8 mouse cellular contexts compared by ENCODE assay signal in genomic region chr12:112976371-112977073, GRCm38 (mm10). TPM values are rescaled to one million over a fixed set of nuclear protein-coding genes. Genes with fewer than 3 reads are reported as not detected.
A peak's percentile ranks its signal among the peaks of the same experiment; 100 is the strongest.
DNase-seq lines count a peak whose midpoint lies in the region; ATAC-seq and TF ChIP-seq lines count a peak whose summit lies in the region.

Btbd6 (plus strand) TSS chr12:112976482.

- H3K36me3 ChIP-seq in CH12.LX (replicated peaks in 1 of 2; ENCODE audit: control insufficient read depth in 1 of 2, insufficient read depth in 1 of 2, low read length in 1 of 2), result peaks cover 59 to 83% of the 10 kb centered on the region in 2 experiments
- peaks cover 69% of the 10 kb centered on the region for H3K36me3 ChIP-seq in forebrain, embryonic 13.5 days (ENCODE audit: poor library complexity, severe bottlenecking)
- H3K36me3 ChIP-seq in heart, postnatal 0 days (replicated peaks; ENCODE audit: control insufficient read depth, insufficient read depth, low read length), result peaks cover 70% of the 10 kb centered on the region
- H3K36me3 ChIP-seq in liver, embryonic 16.5 days (ENCODE audit: control insufficient read depth, insufficient read depth), result peaks cover 17% of the 10 kb centered on the region
- H3K36me3 ChIP-seq in neural tube, embryonic 13.5 days, result peaks cover 73% of the 10 kb centered on the region

- peak within 1 kb of the TSS; percentile 80 for H3K4me2 ChIP-seq in CH12.LX (ENCODE audit: insufficient read depth, low read depth, poor library complexity, severe bottlenecking)
- H3K4me2 ChIP-seq in forebrain, embryonic 13.5 days, result peak within 1 kb of the TSS; percentile 88
- peak within 1 kb of the TSS; percentile 92 for H3K4me2 ChIP-seq in heart, postnatal 0 days (ENCODE audit: low read depth, low read length)
- peak within 1 kb of the TSS; percentile 80 for H3K4me2 ChIP-seq in liver, embryonic 16.5 days (ENCODE audit: low read depth, low read length)
- H3K4me2 ChIP-seq in neural tube, embryonic 13.5 days, result peak within 1 kb of the TSS; percentile 91

- dilution Hi-C loops in CH12.LX (cut with MboI; ENCODE audit: extremely low pct_ligation_motif_present, extremely low pct_unique_long_range_greater_than_20kb, low sequenced_read_pairs), result no loop called here

- H3K27me3 ChIP-seq in CH12.LX (replicated peaks), result no peaks in the 10 kb centered on the region
- no peaks in the 10 kb centered on the region for H3K27me3 ChIP-seq in forebrain, embryonic 13.5 days
- no peaks in the 10 kb centered on the region for H3K27me3 ChIP-seq in heart, postnatal 0 days (ENCODE audit: control insufficient read depth, insufficient read depth, low read length)
- H3K27me3 ChIP-seq in liver, embryonic 16.5 days (ENCODE audit: control insufficient read depth, insufficient read depth, low read depth, low read length), result no peaks in the 10 kb centered on the region
- H3K27me3 ChIP-seq in neural tube, embryonic 13.5 days, result no peaks in the 10 kb centered on the region

- TF ChIP-seq POLR2A in CH12.LX (IDR thresholded peaks at IDR 0.05; ENCODE audit: low read depth, low read length), result peak; percentile 79

- WGBS in forebrain, embryonic 13.5 days, result 1% methylated on average over 78 of the region's 80 CpGs
- under 1% methylated on average over 66 of the region's 80 CpGs for WGBS in heart, postnatal 0 days
- WGBS in liver, embryonic 16.5 days (ENCODE audit: insufficient replicate concordance), result under 1% methylated on average over 64 of the region's 80 CpGs
- under 1% methylated on average over 80 of the region's 80 CpGs for whole genome bisulfite sequencing in neural tube, embryonic 13.5 days

- H3K4me1 ChIP-seq in CH12.LX (ENCODE audit: control insufficient read depth in 1 of 2, insufficient read depth in 2 of 2), result peaks cover 0 to 16% of the 10 kb centered on the region in 2 experiments; a peak in 3 of 4 replicates
- peaks cover 20% of the 10 kb centered on the region for H3K4me1 ChIP-seq in forebrain, embryonic 13.5 days
- peaks cover 12% of the 10 kb centered on the region for H3K4me1 ChIP-seq in heart, postnatal 0 days (ENCODE audit: control insufficient read depth, insufficient read depth)
- peaks cover 13% of the 10 kb centered on the region for H3K4me1 ChIP-seq in liver, embryonic 16.5 days (ENCODE audit: control insufficient read depth, low read depth, low read length)
- peaks cover 30% of the 10 kb centered on the region for H3K4me1 ChIP-seq in neural tube, embryonic 13.5 days (replicated peaks)

- peak within 1 kb of the TSS; percentile 59 to 78 (median 68) for H3K4me3 ChIP-seq in CH12.LX (replicated peaks in 1 of 3; ENCODE audit: low read depth in 2 of 3, low read length in 2 of 3, poor library complexity in 1 of 3)
- H3K4me3 ChIP-seq in forebrain, embryonic 13.5 days, result peak within 1 kb of the TSS; percentile 67
- H3K4me3 ChIP-seq in heart, postnatal 0 days (ENCODE audit: low read depth, low read length), result peak within 1 kb of the TSS; percentile 66
- H3K4me3 ChIP-seq in liver, embryonic 16.5 days (ENCODE audit: low read depth, low read length), result peak within 1 kb of the TSS; percentile 73
- H3K4me3 ChIP-seq in neural tube, embryonic 13.5 days, result peak within 1 kb of the TSS; percentile 67

- peak; percentile 97 for ATAC-seq in forebrain, embryonic 13.5 days
- ATAC-seq in heart, postnatal 0 days (ENCODE audit: insufficient read depth, low read depth), result peak; percentile 95
- peak; percentile 90 for ATAC-seq in liver, embryonic 16.5 days (ENCODE audit: low read depth)
- ATAC-seq in neural tube, embryonic 13.5 days (ENCODE audit: low read depth), result peak; percentile 97

- DNase-seq in CH12.LX (ENCODE audit: extremely low read depth), result peak; percentile 83
- peak; percentile 92 for DNase-seq in cerebellum, adult 11 months
- DNase-seq in heart, postnatal 0 days (ENCODE audit: low spot score), result peak; percentile 88
- DNase-seq in kidney, postnatal 36 days, result peak; percentile 95 to 98
- peak; percentile 73 for DNase-seq in telencephalon, adult 2 months (ENCODE audit: low read depth, low spot score)

- TF ChIP-seq EP300 in CH12.LX (IDR thresholded peaks at IDR 0.05; ENCODE audit: low read length), result no peak
- TF ChIP-seq EP300 in heart, postnatal 0 days (IDR thresholded peaks at IDR 0.05; ENCODE audit: low read depth), result no peak; the same call in 1 of the 2 replicates

- in situ Hi-C loops in CH12.LX (cut with MboI; ENCODE audit: low pct_ligation_motif_present, low pct_unique_long_range_greater_than_20kb, low sequenced_read_pairs), result no loop called here

- peak in 1 of 2 experiments; percentile 70; a peak in 2 of 4 replicates for TF ChIP-seq CTCF in CH12.LX (conservative IDR thresholded peaks at IDR 0.05 in 1 of 2, IDR thresholded peaks at IDR 0.05 in 1 of 2; ENCODE audit: low read depth in 2 of 2, low read length in 2 of 2)
- peak; percentile 54 for TF ChIP-seq CTCF in heart, postnatal 0 days (IDR thresholded peaks at IDR 0.05; ENCODE audit: low read depth)

- no peaks in the 10 kb centered on the region for H3K9me3 ChIP-seq in CH12.LX (replicated peaks; ENCODE audit: low read length)
- H3K9me3 ChIP-seq in forebrain, embryonic 13.5 days (replicated peaks), result no peaks in the 10 kb centered on the region
- no peaks in the 10 kb centered on the region for H3K9me3 ChIP-seq in heart, postnatal 0 days (replicated peaks; ENCODE audit: control insufficient read depth, low read length)
- H3K9me3 ChIP-seq in liver, embryonic 16.5 days (replicated peaks; ENCODE audit: control insufficient read depth, low read length), result no peaks in the 10 kb centered on the region
- no peaks in the 10 kb centered on the region for H3K9me3 ChIP-seq in neural tube, embryonic 13.5 days

- no peak for TF ChIP-seq RAD21 in CH12.LX (IDR thresholded peaks at IDR 0.05; ENCODE audit: low read depth, low read length)

- H3K79me2 ChIP-seq in CH12.LX (replicated peaks; ENCODE audit: control insufficient read depth, extremely low read depth, insufficient read depth, poor library complexity, severe bottlenecking), result no peaks in the 10 kb centered on the region

- peak within 1 kb of the TSS; percentile 19; the same call in 1 of the 2 replicates for H3K27ac ChIP-seq in CH12.LX (ENCODE audit: insufficient read depth, low read depth)
- H3K27ac ChIP-seq in forebrain, embryonic 13.5 days, result peak within 1 kb of the TSS; percentile 91
- peak within 1 kb of the TSS; percentile 88 for H3K27ac ChIP-seq in heart, postnatal 0 days (ENCODE audit: low read depth)
- peak within 1 kb of the TSS; percentile 60 for H3K27ac ChIP-seq in liver, embryonic 16.5 days (ENCODE audit: low read length)
- H3K27ac ChIP-seq in neural tube, embryonic 13.5 days (replicated peaks), result peak within 1 kb of the TSS; percentile 95

- peak within 1 kb of the TSS; percentile 80 for H3K9ac ChIP-seq in CH12.LX (ENCODE audit: insufficient read depth, low read depth)
- H3K9ac ChIP-seq in forebrain, embryonic 13.5 days, result peak within 1 kb of the TSS; percentile 88
- H3K9ac ChIP-seq in heart, postnatal 0 days (replicated peaks; ENCODE audit: low read depth, low read length), result peak within 1 kb of the TSS; percentile 72
- H3K9ac ChIP-seq in liver, embryonic 16.5 days (ENCODE audit: low read depth, low read length), result peak within 1 kb of the TSS; percentile 71
- H3K9ac ChIP-seq in neural tube, embryonic 13.5 days, result peak within 1 kb of the TSS; percentile 90

TF ChIP-seq in CH12.LX, 34 proteins besides CTCF, POLR2A, EP300 and RAD21 (continues in another document):
- TF ChIP-seq USF1 (IDR thresholded peaks at IDR 0.05; ENCODE audit: low read depth, low read length) (no peak), MYC (IDR thresholded peaks at IDR 0.05; ENCODE audit: low read depth, low read length) (no peak), BHLHE40 (IDR thresholded peaks at IDR 0.05; ENCODE audit: low read depth, low read length) (no peak), ZMIZ1 (IDR thresholded peaks at IDR 0.05; ENCODE audit: low read depth, low read length) (peak; percentile 73; the same call in 1 of the 2 replicates), TBP (conservative IDR thresholded peaks at IDR 0.05; ENCODE audit: low read depth, low read length) (no peak), CHD2 (IDR thresholded peaks at IDR 0.05; ENCODE audit: low read length) (0 out of 2 replicates have a peak, but pooled peaks have one; percentile 19), SIN3A (IDR thresholded peaks at IDR 0.05; ENCODE audit: low read length) (peak; percentile 71; the same call in 1 of the 2 replicates), UBTF (IDR thresholded peaks at IDR 0.05; ENCODE audit: low read depth, low read length) (peak; percentile 76), KAT2A (IDR thresholded peaks at IDR 0.05; ENCODE audit: insufficient replicate concordance, low read length) (no peak), MXI1 (IDR thresholded peaks at IDR 0.05; ENCODE audit: low read depth, low read length) (peak; percentile 78), HCFC1 (IDR thresholded peaks at IDR 0.05; ENCODE audit: low read depth, low read length) (peak; percentile 73), ETS1 (conservative IDR thresholded peaks at IDR 0.05; ENCODE audit: low read depth, low read length) (no peak), SMC3 (IDR thresholded peaks at IDR 0.05; ENCODE audit: low read depth, low read length) (no peak; the same call in 1 of the 2 replicates), NRF1 (IDR thresholded peaks at IDR 0.05; ENCODE audit: low read depth, low read length) (peak; percentile 34; the same call in 1 of the 2 replicates), TCF12 (IDR thresholded peaks at IDR 0.05; ENCODE audit: low read depth, low read length) (peak; percentile 68), ZNF384 (IDR thresholded peaks at IDR 0.05; ENCODE audit: low read depth, low read length) (peak; percentile 41; the same call in 1 of the 2 replicates), ELF1 (IDR thresholded peaks at IDR 0.05; ENCODE audit: low read depth, low read length) (peak; percentile 52), CHD1 (IDR thresholded peaks at IDR 0.05; ENCODE audit: low read depth, low read length) (no peak), MAFK (IDR thresholded peaks at IDR 0.05; ENCODE audit: insufficient replicate concordance, low read length) (no peak), IRF4 (IDR thresholded peaks at IDR 0.05; ENCODE audit: low read depth, low read length) (peak; percentile 62), JUN (IDR thresholded peaks at IDR 0.05; ENCODE audit: insufficient read depth, low read depth, low read length) (no peak), POLR2AphosphoS2 (IDR thresholded peaks at IDR 0.05; ENCODE audit: low read depth, low read length) (no peak)

RNA-seq across cellular contexts. Expression of gene Btbd6, which starts in this region (rescaled TPM):
- total RNA-seq in CH12.LX (2012; rRNA removed) (10.8 and 11.9 TPM in 2 replicates), CH12.LX (2014; rRNA removed) (4.3 and 5.6 TPM in 2 replicates)
- polyA plus RNA-seq in CH12.LX (2012; ENCODE audit: insufficient read length, low read depth), result 8.0 and 9.9 TPM in 2 replicates
- polyA plus RNA-seq in forebrain, embryonic 13.5 days (2015; fragmentation: Nextera tagmentation; extraction: Ambion mirVana), result 30.3 and 32.7 TPM in 2 replicates
- total RNA-seq in heart, postnatal 0 days (2014; rRNA removed; ENCODE audit: low replicate concordance), result 62.7 and 70.2 TPM in 2 replicates
- polyA plus RNA-seq in heart, postnatal 0 days (2015; fragmentation: Nextera tagmentation; extraction: Ambion mirVana), result 20.4 and 21.6 TPM in 2 replicates
- polyA plus RNA-seq in liver, embryonic 16.5 days (2015; fragmentation: Nextera tagmentation; extraction: Ambion mirVana), result 4.5 and 4.9 TPM in 2 replicates
- 35.0 and 41.4 TPM in 2 replicates for polyA plus RNA-seq in neural tube, embryonic 13.5 days (2015; fragmentation: Nextera tagmentation; extraction: Ambion mirVana)

Comparison
In these comparisons a context has a peak if more than half of its experiments do, and no peak if none do; other contexts are left out.
1. Peak in every context shown above with its lines: DNase-seq, ATAC-seq, H3K4me3 ChIP-seq and H3K27ac ChIP-seq.
2. H3K27ac ChIP-seq: peak in every context shown above with its lines; median percentile 95 in neural tube, embryonic 13.5 days; 91 in forebrain, embryonic 13.5 days; 88 in heart, postnatal 0 days; 60 in liver, embryonic 16.5 days; 19 in CH12.LX.